Mouse (Mus musculus): ENCODE measurements around the gene Olfr120. TPM values are rescaled to one million over a fixed set of nuclear protein-coding genes. Genes with fewer than 3 reads are reported as not detected.
"Not testable (repeated sequence)": the region's sequence is repeated elsewhere in the genome, so short reads cannot be mapped to it uniquely, and the experiment has no call there.

Olfr120 gene
- total RNA-seq (2015; ENCODE audit: low replicate concordance), result not detected in 2 replicates
- total RNA-seq (2017; ENCODE audit: low replicate concordance), result not detected in 2 replicates

GRCm38 (mm10) chr17:37721508-37721907 is at the start of gene Olfr120:
Olfr120 (plus strand) TSS chr17:37721808.
- ATAC-seq (replicated peaks; ENCODE audit: low FRiP score, poor library complexity, severe bottlenecking), result no peak

DNA sequence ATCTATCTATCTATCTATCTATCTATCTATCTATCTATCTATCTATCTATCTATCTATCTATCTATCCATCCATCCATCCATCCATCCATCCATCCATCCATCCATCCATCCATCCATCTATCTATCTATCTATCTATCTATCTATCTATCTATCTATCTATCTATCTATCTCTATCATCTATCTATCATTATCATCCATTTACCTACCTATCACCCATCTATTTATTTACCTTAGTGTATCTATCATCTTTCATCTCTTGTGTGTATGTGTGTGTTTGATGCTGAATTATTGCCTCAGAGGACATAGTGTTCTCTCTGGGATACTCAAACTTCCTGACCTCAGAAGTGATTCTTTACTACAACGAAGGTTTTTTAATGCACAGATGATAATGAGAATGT is 25.3 kb upstream of the Olfr120 start, which contains the start of gene Olfr119:
Gene Olfr119, plus strand, starts transcription at position 301 of the 400 bp plus-strand sequence.
- ATAC-seq (replicated peaks; ENCODE audit: low FRiP score, poor library complexity, severe bottlenecking), result not testable (repeated sequence)

DNA sequence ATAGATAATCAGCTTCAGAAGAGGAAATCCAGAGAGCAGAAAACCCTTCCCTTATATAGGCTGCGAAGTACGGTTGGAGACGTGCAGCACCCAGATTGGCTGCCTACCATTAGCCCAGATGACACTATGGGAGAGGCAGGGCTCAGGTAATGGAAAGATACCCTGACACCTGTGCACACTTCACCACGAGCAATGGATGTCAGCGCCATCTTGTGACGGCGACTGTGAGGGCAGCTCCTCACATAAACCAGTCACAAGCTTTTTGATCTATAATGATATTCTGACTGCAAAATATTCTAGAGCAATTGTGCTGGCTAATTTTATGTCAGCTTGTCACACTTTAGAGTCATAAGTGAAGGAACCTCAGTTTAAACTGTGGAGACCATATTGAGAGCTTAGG is 16.5 kb downstream of the Olfr120 start:
- no peak for ATAC-seq (replicated peaks; ENCODE audit: low FRiP score, poor library complexity, severe bottlenecking)

- ATAC-seq (replicated peaks; ENCODE audit: low FRiP score, poor library complexity, severe bottlenecking), result no peak
Observed at GRCm38 (mm10) chr17:37768307-37768706, 46.7 kb downstream of the Olfr120 start, which contains the start of gene Olfr122. Olfr122 (plus strand) TSS chr17:37768607.

Other genes starting within 250 kb of the Olfr120 start
- not detected in 2 replicates for gene H2-M2, start 238.3 kb upstream of the Olfr120 start, total RNA-seq (2015; ENCODE audit: low replicate concordance)
- not detected in 2 replicates for gene H2-M2, start 238.3 kb upstream of the Olfr120 start, total RNA-seq (2017; ENCODE audit: low replicate concordance)
- gene Olfr110, start 229.3 kb upstream of the Olfr120 start, total RNA-seq (2015; ENCODE audit: low replicate concordance), result not detected in 2 replicates
- gene Olfr110, start 229.3 kb upstream of the Olfr120 start, total RNA-seq (2017; ENCODE audit: low replicate concordance), result not detected in 2 replicates
- not detected in 2 replicates for gene Olfr111, start 213.8 kb upstream of the Olfr120 start, total RNA-seq (2015; ENCODE audit: low replicate concordance)
- gene Olfr111, start 213.8 kb upstream of the Olfr120 start, total RNA-seq (2017; ENCODE audit: low replicate concordance), result not detected in 2 replicates
- gene Olfr112, start 152.4 kb upstream of the Olfr120 start, total RNA-seq (2015; ENCODE audit: low replicate concordance), result not detected in 2 replicates
- gene Olfr112, start 152.4 kb upstream of the Olfr120 start, total RNA-seq (2017; ENCODE audit: low replicate concordance), result not detected in 2 replicates
- gene Olfr113, start 144.1 kb upstream of the Olfr120 start, total RNA-seq (2015; ENCODE audit: low replicate concordance), result not detected in 2 replicates
- gene Olfr113, start 144.1 kb upstream of the Olfr120 start, total RNA-seq (2017; ENCODE audit: low replicate concordance), result not detected in 2 replicates
- not detected in 2 replicates for gene Olfr114, start 129.1 kb upstream of the Olfr120 start, total RNA-seq (2015; ENCODE audit: low replicate concordance)
- not detected in 2 replicates for gene Olfr114, start 129.1 kb upstream of the Olfr120 start, total RNA-seq (2017; ENCODE audit: low replicate concordance)
- gene Olfr115, start 94.7 kb upstream of the Olfr120 start, total RNA-seq (2015; ENCODE audit: low replicate concordance), result not detected in 2 replicates
- not detected in 2 replicates for gene Olfr115, start 94.7 kb upstream of the Olfr120 start, total RNA-seq (2017; ENCODE audit: low replicate concordance)
- not detected in 2 replicates for gene Olfr116, start 94.6 kb upstream of the Olfr120 start, total RNA-seq (2015; ENCODE audit: low replicate concordance)
- not detected in 2 replicates for gene Olfr116, start 94.6 kb upstream of the Olfr120 start, total RNA-seq (2017; ENCODE audit: low replicate concordance)
- not detected in 2 replicates for gene Olfr117, start 58.0 kb upstream of the Olfr120 start, total RNA-seq (2015; ENCODE audit: low replicate concordance)
- not detected in 2 replicates for gene Olfr117, start 58.0 kb upstream of the Olfr120 start, total RNA-seq (2017; ENCODE audit: low replicate concordance)
- not detected in 2 replicates for gene Olfr118, start 54.8 kb upstream of the Olfr120 start, total RNA-seq (2015; ENCODE audit: low replicate concordance)
- gene Olfr118, start 54.8 kb upstream of the Olfr120 start, total RNA-seq (2017; ENCODE audit: low replicate concordance), result not detected in 2 replicates
- not detected in 2 replicates for gene Olfr119, start 25.2 kb upstream of the Olfr120 start, total RNA-seq (2015; ENCODE audit: low replicate concordance)
- gene Olfr119, start 25.2 kb upstream of the Olfr120 start, total RNA-seq (2017; ENCODE audit: low replicate concordance), result not detected in 2 replicates
- gene Olfr121, start 27.0 kb downstream of the Olfr120 start, total RNA-seq (2015; ENCODE audit: low replicate concordance), result not detected in 2 replicates
- gene Olfr121, start 27.0 kb downstream of the Olfr120 start, total RNA-seq (2017; ENCODE audit: low replicate concordance), result not detected in 2 replicates
- not detected in 2 replicates for gene Olfr122, start 46.8 kb downstream of the Olfr120 start, total RNA-seq (2015; ENCODE audit: low replicate concordance)
- gene Olfr122, start 46.8 kb downstream of the Olfr120 start, total RNA-seq (2017; ENCODE audit: low replicate concordance), result not detected in 2 replicates
- not detected in 2 replicates for gene Olfr123, start 71.7 kb downstream of the Olfr120 start, total RNA-seq (2015; ENCODE audit: low replicate concordance)
- gene Olfr123, start 71.7 kb downstream of the Olfr120 start, total RNA-seq (2017; ENCODE audit: low replicate concordance), result not detected in 2 replicates
- gene Olfr124, start 78.1 kb downstream of the Olfr120 start, total RNA-seq (2015; ENCODE audit: low replicate concordance), result not detected in 2 replicates
- gene Olfr124, start 78.1 kb downstream of the Olfr120 start, total RNA-seq (2017; ENCODE audit: low replicate concordance), result not detected in 2 replicates
- not detected in 2 replicates for gene Olfr125, start 111.1 kb downstream of the Olfr120 start, total RNA-seq (2015; ENCODE audit: low replicate concordance)
- gene Olfr125, start 111.1 kb downstream of the Olfr120 start, total RNA-seq (2017; ENCODE audit: low replicate concordance), result not detected in 2 replicates
- gene Olfr126, start 125.7 kb downstream of the Olfr120 start, total RNA-seq (2015; ENCODE audit: low replicate concordance), result not detected in 2 replicates
- gene Olfr126, start 125.7 kb downstream of the Olfr120 start, total RNA-seq (2017; ENCODE audit: low replicate concordance), result not detected in 2 replicates
- gene Olfr127, start 178.6 kb downstream of the Olfr120 start, total RNA-seq (2015; ENCODE audit: low replicate concordance), result not detected in 2 replicates
- not detected in 2 replicates for gene Olfr127, start 178.6 kb downstream of the Olfr120 start, total RNA-seq (2017; ENCODE audit: low replicate concordance)
- gene Olfr128, start 198.7 kb downstream of the Olfr120 start, total RNA-seq (2015; ENCODE audit: low replicate concordance), result not detected in 2 replicates
- gene Olfr128, start 198.7 kb downstream of the Olfr120 start, total RNA-seq (2017; ENCODE audit: low replicate concordance), result not detected in 2 replicates
- not detected in 2 replicates for gene Olfr761, start 231.3 kb downstream of the Olfr120 start, total RNA-seq (2015; ENCODE audit: low replicate concordance)
- gene Olfr761, start 231.3 kb downstream of the Olfr120 start, total RNA-seq (2017; ENCODE audit: low replicate concordance), result not detected in 2 replicates

All from erythroid progenitor cell, adult 5-6 weeks (primary cell).